Mouse (Mus musculus) liver, embryonic 15.5 days (tissue): ENCODE measurements around the gene Gm17079. TPM values are rescaled to one million over a fixed set of nuclear protein-coding genes. Genes with fewer than 3 reads are reported as not detected.
"Not testable (repeated sequence)": the region's sequence is repeated elsewhere in the genome, so short reads cannot be mapped to it uniquely, and the experiment has no call there.

Experiments
- ATAC-seq: fragments of 200-750 bp; cut with Nextera tagmentation; 2 replicates; pipeline ENCODE4 v1.8.0; 2017; ENCODE audit warnings: moderate number of reproducible peaks, mild to moderate bottlenecking, moderate library complexity; ENCODE audit not compliant: insufficient read depth
- H3K27ac ChIP-seq: fragments of 300-500 bp; sonication (generic); replicated peaks from 2 replicates; pipeline ENCODE4 v1.5.1; 2015; ENCODE audit warnings: mild to moderate bottlenecking, inconsistent platforms
- H3K27me3 ChIP-seq: fragments of 300-500 bp; sonication (generic); 2 replicates; pipeline ENCODE4 v1.6.1; 2015; ENCODE audit warnings: mild to moderate bottlenecking, inconsistent platforms
- H3K36me3 ChIP-seq: fragments of 300-500 bp; sonication (generic); replicated peaks from 2 replicates; pipeline ENCODE4 v1.6.1; 2015; ENCODE audit warnings: moderate library complexity, mild to moderate bottlenecking, inconsistent platforms
- H3K4me1 ChIP-seq: fragments of 300-500 bp; sonication (generic); replicated peaks from 2 replicates; pipeline ENCODE4 v1.6.1; 2015; ENCODE audit warnings: inconsistent platforms
- H3K4me2 ChIP-seq: fragments of 300-500 bp; sonication (generic); 2 replicates; pipeline ENCODE4 v1.6.1; 2015; ENCODE audit warnings: moderate library complexity, mild to moderate bottlenecking, inconsistent platforms
- H3K4me3 ChIP-seq: fragments of 300-500 bp; sonication (generic); replicated peaks from 2 replicates; pipeline ENCODE4 v1.5.1; 2015; ENCODE audit warnings: mild to moderate bottlenecking, inconsistent platforms
- H3K9ac ChIP-seq: fragments of 300-500 bp; sonication (generic); 2 replicates; pipeline ENCODE4 v1.6.1; 2015; ENCODE audit warnings: moderate library complexity, mild to moderate bottlenecking, inconsistent platforms
- H3K9me3 ChIP-seq: fragments of 300-500 bp; sonication (generic); replicated peaks from 2 replicates; pipeline ENCODE4 v1.6.1; 2016; ENCODE audit warnings: inconsistent platforms
- WGBS: fragments of 180-500 bp; shearing (Covaris S2); methylation state at CpG from one replicate; pipeline ENCODE4 v1.1.7; 2015; ENCODE audit warnings: mixed read lengths; ENCODE audit not compliant: insufficient replicate concordance; 5-methylcytosine and 5-hydroxymethylcytosine counted together
- polyA plus RNA-seq: library from polyadenylated mRNA; unstranded; fragments of >200 nt; fragmentation: Nextera tagmentation; extraction: Ambion mirVana; gene quantifications from 2 replicates; pipeline ENCODE4 v1.2.1, GENCODE M21; 2015

Gene Gm17079
- not detected in 2 replicates for polyA plus RNA-seq

- not testable (repeated sequence) for H3K4me3 ChIP-seq, H3K27ac ChIP-seq, H3K27me3 ChIP-seq, H3K4me2 ChIP-seq, ATAC-seq, H3K36me3 ChIP-seq, H3K4me1 ChIP-seq, H3K9ac ChIP-seq, H3K9me3 ChIP-seq
- 67% methylated on average over 1 of the region's 2 CpGs for WGBS
These were observed at the start of gene Gm17079 for GRCm38 (mm10) chr14:51695368-51695767. Gene Gm17079 (minus strand): TSS chr14:51695468.

- no peak for ATAC-seq
- H3K4me2 ChIP-seq, result peak overlapping the region; percentile 39
- no peaks in the 10 kb centered on the region for H3K36me3 ChIP-seq
- no peak overlapping the region for H3K9ac ChIP-seq
- H3K9me3 ChIP-seq, result no peaks in the 10 kb centered on the region
- H3K4me1 ChIP-seq, result no peaks in the 10 kb centered on the region
- no peak overlapping the region for H3K27ac ChIP-seq
- under 1% methylated on average over 42 of the region's 42 CpGs for WGBS
- peaks cover 45% of the 10 kb centered on the region for H3K27me3 ChIP-seq
- no peak overlapping the region for H3K4me3 ChIP-seq
These were observed 45.3 kb upstream of the Gm17079 start for GRCm38 (mm10) chr14:51740347-51741170.

- H3K4me2 ChIP-seq, result no peak overlapping the region
- no peaks in the 10 kb centered on the region for H3K36me3 ChIP-seq
- no peak overlapping the region for H3K27ac ChIP-seq
- H3K4me1 ChIP-seq, result no peaks in the 10 kb centered on the region
- WGBS, result 4% methylated on average over 24 of the region's 24 CpGs
- ATAC-seq, result no peak
- peaks cover 45% of the 10 kb centered on the region for H3K27me3 ChIP-seq
- H3K4me3 ChIP-seq, result no peak overlapping the region
- H3K9me3 ChIP-seq, result no peaks in the 10 kb centered on the region
- no peak overlapping the region for H3K9ac ChIP-seq
These were observed 44.1 kb upstream of the Gm17079 start for GRCm38 (mm10) chr14:51739150-51739993.

GRCm38 (mm10) chr14:51738411-51739149 is 43.3 kb upstream of the Gm17079 start:
- H3K4me2 ChIP-seq, result no peak overlapping the region
- no peak overlapping the region for H3K27ac ChIP-seq
- H3K4me3 ChIP-seq, result no peak overlapping the region
- peaks cover 45% of the 10 kb centered on the region for H3K27me3 ChIP-seq
- H3K4me1 ChIP-seq, result no peaks in the 10 kb centered on the region
- WGBS, result 3% methylated on average over 29 of the region's 29 CpGs
- no peaks in the 10 kb centered on the region for H3K9me3 ChIP-seq
- no peak overlapping the region for H3K9ac ChIP-seq
- no peak for ATAC-seq
- no peaks in the 10 kb centered on the region for H3K36me3 ChIP-seq

- no peak for ATAC-seq
- Histone ChIP-seq H3K4me1 (no peaks in the 10 kb centered on the region), H3K9ac (no peak overlapping the region), H3K4me3 (no peak overlapping the region), H3K4me2 (no peak overlapping the region), H3K27ac (no peak overlapping the region), H3K36me3 (no peaks in the 10 kb centered on the region), H3K27me3 (peaks cover 45% of the 10 kb centered on the region), H3K9me3 (no peaks in the 10 kb centered on the region)
- WGBS, result 15% methylated on average over 12 of the region's 12 CpGs
These were observed 42.7 kb upstream of the Gm17079 start for GRCm38 (mm10) chr14:51737967-51738366.

- Histone ChIP-seq H3K27me3 (no peaks in the 10 kb centered on the region), H3K4me1 (no peaks in the 10 kb centered on the region), H3K4me2 (no peak within 1 kb of the TSS), H3K9ac (no peak within 1 kb of the TSS), H3K4me3 (no peak within 1 kb of the TSS), H3K27ac (no peak within 1 kb of the TSS), H3K36me3 (no peaks in the 10 kb centered on the region), H3K9me3 (no peaks in the 10 kb centered on the region)
- ATAC-seq, result no peak
- WGBS, result 29% methylated on average over 1 of the region's 1 CpGs
These were observed 21.8 kb upstream of the Gm17079 start, which contains the start of gene Gm5800 for GRCm38 (mm10) chr14:51717083-51717482. Gene Gm5800 (minus strand): TSS chr14:51717183.

GRCm38 (mm10) chr14:51677269-51677668 is 18.0 kb downstream of the Gm17079 start:
- Histone ChIP-seq H3K27ac (no peak overlapping the region), H3K27me3 (no peaks in the 10 kb centered on the region), H3K4me2 (no peak overlapping the region), H3K9me3 (no peaks in the 10 kb centered on the region), H3K4me3 (no peak overlapping the region), H3K36me3 (no peaks in the 10 kb centered on the region), H3K9ac (no peak overlapping the region), H3K4me1 (no peaks in the 10 kb centered on the region)
- no peak for ATAC-seq
- 73% methylated on average over 5 of the region's 5 CpGs for WGBS

Other genes with a start within 250 kb of the Gm17079 start
- gene Vmn2r89, start 243.6 kb downstream of the Gm17079 start, polyA plus RNA-seq, result not detected in 2 replicates
- 0.09 and 0.13 TPM in 2 replicates for gene Gm5622, start 142.7 kb downstream of the Gm17079 start, polyA plus RNA-seq
- not detected in 2 replicates for gene Gm17175, start 121.4 kb downstream of the Gm17079 start, polyA plus RNA-seq
- not detected in 2 replicates for gene Gm17174, start 103.3 kb downstream of the Gm17079 start, polyA plus RNA-seq
- not detected in 2 replicates for gene Gm17078, start 84.2 kb downstream of the Gm17079 start, polyA plus RNA-seq
- not detected in 2 replicates for gene Gm4181, start 59.8 kb downstream of the Gm17079 start, polyA plus RNA-seq
- not detected in 2 replicates for gene Gm5800, start 21.7 kb upstream of the Gm17079 start, polyA plus RNA-seq
- not detected in 2 replicates for gene Ang4, start 78.1 kb upstream of the Gm17079 start, polyA plus RNA-seq
- not detected in 2 replicates for gene AY358078, start 104.6 kb upstream of the Gm17079 start, polyA plus RNA-seq
- gene Ear6, start 158.2 kb upstream of the Gm17079 start, polyA plus RNA-seq, result 6.1 and 12.4 TPM in 2 replicates
- 12.3 and 13.6 TPM in 2 replicates for gene Mettl17, start 189.4 kb upstream of the Gm17079 start, polyA plus RNA-seq
- 0.08 and 0.09 TPM in 2 replicates for gene Slc39a2, start 197.4 kb upstream of the Gm17079 start, polyA plus RNA-seq
- 39.7 and 47.6 TPM in 2 replicates for gene Ndrg2, start 218.7 kb upstream of the Gm17079 start, polyA plus RNA-seq
- gene Tppp2, start 223.0 kb upstream of the Gm17079 start, polyA plus RNA-seq, result not detected in 2 replicates
- not detected in 2 replicates for gene Rnase13, start 227.3 kb upstream of the Gm17079 start, polyA plus RNA-seq